Mouse (Mus musculus) bone marrow, adult 2 months (tissue): Measurements from ENCODE around the gene Kcnk18. TPM values are rescaled to one million over a fixed set of nuclear protein-coding genes. Genes with fewer than 3 reads are reported as not detected.

Source experiments
- H3K27ac ChIP-seq: fragments of 200-500 bp; 2 replicates; pipeline ENCODE4 v1.5.1; 2012; ENCODE audit warnings: low read depth, mild to moderate bottlenecking, control low read depth, inconsistent platforms, low read length; ENCODE audit not compliant: control insufficient read depth, poor library complexity, insufficient read depth
- H3K4me1 ChIP-seq: fragments of 200-500 bp; 2 replicates; pipeline ENCODE4 v1.6.1; 2011; ENCODE audit warnings: low read length; ENCODE audit not compliant: control insufficient read depth, insufficient read depth
- H3K4me3 ChIP-seq: fragments of 200-500 bp; replicated peaks from 2 replicates; pipeline ENCODE3; 2011; ENCODE audit warnings: mild to moderate bottlenecking, low read depth, low read length, control low read depth; ENCODE audit not compliant: control insufficient read depth
- CTCF ChIP-seq: fragments of 200-500 bp; IDR thresholded peaks from 2 replicates; pipeline ENCODE4 v1.5.1; 2011; ENCODE audit warnings: low read length, control low read depth; ENCODE audit not compliant: control insufficient read depth, insufficient read depth
- POLR2A ChIP-seq: fragments of 200-500 bp; IDR thresholded peaks from 2 replicates; pipeline ENCODE4 v1.6.1; 2011; ENCODE audit warnings: low read depth, mild to moderate bottlenecking, control low read depth, low read length, borderline replicate concordance; ENCODE audit not compliant: control insufficient read depth
- WGBS: fragments of 180-500 bp; shearing (Covaris S2); methylation state at CpG from one replicate; pipeline ENCODE4 v1.1.7; 2018; 5-methylcytosine and 5-hydroxymethylcytosine counted together
- polyA plus RNA-seq: library from polyadenylated mRNA; stranded (reverse); fragments of >200 nt; gene quantifications from 2 replicates; pipeline ENCODE4 v1.2.4, GENCODE M21; 2011; ENCODE audit warnings: low replicate concordance; ENCODE audit not compliant: missing spikeins, insufficient read depth, insufficient read length

Gene Kcnk18
- polyA plus RNA-seq, 1 experiment: not detected

DNA sequence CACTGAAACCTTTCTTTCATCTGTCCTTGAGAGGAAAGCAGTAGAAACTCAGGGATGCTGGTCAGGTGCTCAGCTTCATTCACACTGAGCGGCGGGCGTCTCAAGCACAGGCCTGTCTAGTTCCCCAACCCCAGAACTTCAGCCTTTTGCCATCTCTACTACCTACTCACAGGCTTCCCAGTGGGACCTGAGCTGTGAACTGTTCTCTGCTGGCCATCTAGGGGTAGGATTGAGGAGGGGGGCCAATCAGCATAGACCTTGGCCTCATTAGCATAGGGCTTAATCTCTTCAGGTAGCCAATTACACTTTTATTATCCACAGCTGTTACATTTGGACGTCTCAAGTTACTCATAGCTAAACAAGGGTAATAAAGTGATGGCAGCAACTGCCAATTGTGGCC lies 30.0 kb upstream of the Kcnk18 start:
- H3K27ac ChIP-seq: no peak overlapping the region
- WGBS: 33% methylated on average over 4 of the region's 4 CpGs
- TF ChIP-seq CTCF (no peak), POLR2A (no peak)
- no peak overlapping the region for H3K4me3 ChIP-seq
- no peaks in the 10 kb centered on the region; the same call in 1 of the 2 replicates for H3K4me1 ChIP-seq

DNA sequence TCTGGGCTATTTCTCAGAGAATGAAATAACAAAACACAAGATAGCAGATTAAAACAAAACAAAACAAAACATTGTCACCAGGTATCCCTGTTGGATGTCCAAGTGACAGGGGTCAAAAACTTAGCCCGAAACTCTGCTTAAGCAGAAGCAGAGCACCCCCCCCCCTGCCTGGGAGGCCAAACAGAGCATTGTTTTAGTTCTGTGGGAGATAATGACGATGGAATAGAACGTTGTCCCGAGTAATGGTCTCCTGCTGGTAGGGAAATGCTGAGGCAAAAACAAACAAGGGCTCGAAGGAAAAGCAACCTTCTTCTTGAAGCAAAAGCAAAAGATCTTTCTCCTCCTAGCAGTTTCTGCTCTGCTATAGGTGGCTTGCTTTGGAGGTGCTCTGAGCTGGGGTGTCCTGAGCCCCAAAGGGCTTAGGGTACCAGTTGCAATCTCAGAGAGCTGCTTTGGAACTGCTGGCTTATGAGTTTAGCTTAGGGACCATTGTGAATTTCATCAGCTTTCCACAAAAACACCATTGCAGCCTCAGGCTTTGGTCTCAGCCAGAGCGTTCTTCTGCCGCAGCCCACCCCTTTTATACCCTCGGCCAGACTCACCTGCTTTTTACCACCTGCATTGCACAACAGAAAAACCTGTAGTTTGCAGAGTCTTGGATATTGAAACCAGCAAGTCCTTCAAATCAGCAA lies 28.4 kb upstream of the Kcnk18 start:
- WGBS: 5% methylated on average over 8 of the region's 8 CpGs
- TF ChIP-seq POLR2A: no peak
- no peak for TF ChIP-seq CTCF
- Histone ChIP-seq H3K4me1 (no peaks in the 10 kb centered on the region; the same call in 1 of the 2 replicates), H3K27ac (no peak overlapping the region), H3K4me3 (no peak overlapping the region)

DNA sequence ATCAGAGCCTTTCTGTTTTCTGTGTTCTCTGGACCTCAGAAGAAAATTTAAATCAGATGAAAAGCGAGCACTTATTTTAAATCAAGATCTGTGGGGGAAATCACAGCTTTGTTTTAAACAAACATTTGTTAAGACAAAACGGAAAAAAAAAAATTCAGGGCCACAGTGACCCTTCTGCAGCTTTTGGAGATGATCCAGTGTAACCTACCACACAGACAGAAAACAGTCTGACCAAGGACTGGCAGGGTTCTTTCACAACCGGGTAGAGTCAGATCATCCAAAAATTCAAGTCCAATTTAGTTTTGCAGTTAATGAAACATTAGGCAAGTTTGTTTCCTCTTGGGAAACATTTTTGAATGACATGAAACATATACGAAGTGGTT lies 27.9 kb upstream of the Kcnk18 start:
- TF ChIP-seq CTCF (no peak), POLR2A (no peak)
- WGBS: 9% methylated on average over 4 of the region's 4 CpGs
- no peaks in the 10 kb centered on the region; the same call in 1 of the 2 replicates for H3K4me1 ChIP-seq
- no peak overlapping the region for H3K27ac ChIP-seq
- no peak overlapping the region for H3K4me3 ChIP-seq

DNA sequence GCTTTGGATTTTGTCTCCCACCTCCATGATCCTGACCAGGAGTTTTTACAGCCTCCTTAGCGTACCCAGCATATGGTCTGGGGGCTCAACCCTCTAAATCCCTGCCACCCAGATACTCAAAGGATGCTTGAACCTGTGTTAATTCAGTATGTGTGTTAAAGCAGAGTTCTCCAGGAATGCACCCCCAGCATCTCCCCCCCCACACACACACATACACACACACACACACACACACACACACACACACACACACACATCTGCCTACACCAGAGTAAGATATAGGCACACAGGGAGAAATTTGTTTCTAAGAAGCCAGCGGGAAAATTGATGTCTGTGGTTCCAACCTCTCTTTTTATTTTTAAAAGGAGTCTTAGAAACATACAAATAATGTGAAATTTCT lies 26.5 kb upstream of the Kcnk18 start:
- WGBS: 16% methylated on average over 2 of the region's 2 CpGs
- Histone ChIP-seq H3K27ac (no peak overlapping the region), H3K4me1 (no peaks in the 10 kb centered on the region; the same call in 1 of the 2 replicates), H3K4me3 (no peak overlapping the region)
- TF ChIP-seq CTCF: no peak

DNA sequence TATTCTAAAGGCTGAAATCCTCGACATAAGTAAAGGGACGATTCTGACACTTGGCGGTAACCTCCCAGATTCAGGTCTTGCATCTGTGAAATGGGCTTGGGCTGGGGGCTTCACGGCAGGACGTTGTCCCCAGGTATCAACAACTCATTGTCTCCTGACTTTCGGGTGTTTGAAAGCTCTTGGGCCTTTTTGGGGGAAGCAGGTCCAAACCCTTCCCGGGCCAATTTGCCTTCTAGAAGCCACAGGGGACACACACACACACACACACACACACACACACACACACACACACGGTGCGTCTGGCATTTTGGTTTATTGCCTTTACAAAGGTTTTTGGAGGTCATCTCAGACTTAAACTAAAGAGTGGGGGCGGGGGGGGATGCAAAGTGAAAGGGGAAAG lies 25.6 kb upstream of the Kcnk18 start:
- TF ChIP-seq POLR2A: no peak
- TF ChIP-seq CTCF: no peak
- Histone ChIP-seq H3K4me3 (no peak overlapping the region), H3K4me1 (no peaks in the 10 kb centered on the region; the same call in 1 of the 2 replicates), H3K27ac (no peak overlapping the region)
- WGBS: 3% methylated on average over 10 of the region's 10 CpGs

DNA sequence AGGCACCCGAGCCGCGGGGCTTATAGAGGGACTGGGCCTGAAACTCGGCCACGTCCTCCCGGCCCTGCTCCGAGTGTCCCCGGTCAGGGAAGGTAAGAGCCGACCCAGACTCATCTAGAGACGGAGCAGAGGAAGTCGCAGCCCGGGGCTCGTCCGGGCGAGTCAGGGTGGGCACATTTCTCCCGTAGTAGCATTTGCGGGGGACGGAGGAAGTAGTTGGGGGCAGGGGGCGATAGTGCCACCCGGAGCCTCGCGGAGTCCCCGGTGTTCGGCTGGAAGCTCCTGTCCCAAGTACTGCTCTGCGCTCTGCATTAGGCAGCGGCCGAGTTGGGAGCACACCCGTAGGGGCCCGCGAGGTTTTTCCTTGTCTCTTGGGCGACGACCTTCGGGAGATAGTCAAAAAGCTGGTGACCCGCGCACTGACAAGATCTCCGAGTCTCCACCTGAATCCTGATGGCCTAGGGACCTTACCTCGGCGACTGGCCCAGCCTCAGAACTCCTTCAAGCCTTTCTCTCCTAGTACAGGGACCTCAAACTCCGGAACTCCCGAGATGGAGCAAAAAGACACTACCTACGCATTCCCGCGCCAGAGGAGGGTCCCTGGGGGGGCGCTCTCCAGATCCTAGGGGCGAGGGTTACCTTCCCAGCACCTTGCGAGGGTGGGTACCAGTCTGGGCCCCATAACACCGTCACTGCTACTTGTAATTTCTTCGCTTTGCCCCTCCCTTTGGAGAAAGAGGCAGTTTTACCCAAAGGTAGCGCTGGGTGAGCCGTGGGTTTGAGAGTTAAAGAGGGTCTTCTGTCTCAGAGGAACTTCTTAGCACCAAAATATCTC lies 24.8 kb upstream of the Kcnk18 start:
- TF ChIP-seq CTCF (no peak), POLR2A (no peak)
- H3K4me1 ChIP-seq: no peaks in the 10 kb centered on the region; the same call in 1 of the 2 replicates
- H3K27ac ChIP-seq: no peak overlapping the region
- 3% methylated on average over 50 of the region's 50 CpGs for WGBS
- H3K4me3 ChIP-seq: no peak overlapping the region

DNA sequence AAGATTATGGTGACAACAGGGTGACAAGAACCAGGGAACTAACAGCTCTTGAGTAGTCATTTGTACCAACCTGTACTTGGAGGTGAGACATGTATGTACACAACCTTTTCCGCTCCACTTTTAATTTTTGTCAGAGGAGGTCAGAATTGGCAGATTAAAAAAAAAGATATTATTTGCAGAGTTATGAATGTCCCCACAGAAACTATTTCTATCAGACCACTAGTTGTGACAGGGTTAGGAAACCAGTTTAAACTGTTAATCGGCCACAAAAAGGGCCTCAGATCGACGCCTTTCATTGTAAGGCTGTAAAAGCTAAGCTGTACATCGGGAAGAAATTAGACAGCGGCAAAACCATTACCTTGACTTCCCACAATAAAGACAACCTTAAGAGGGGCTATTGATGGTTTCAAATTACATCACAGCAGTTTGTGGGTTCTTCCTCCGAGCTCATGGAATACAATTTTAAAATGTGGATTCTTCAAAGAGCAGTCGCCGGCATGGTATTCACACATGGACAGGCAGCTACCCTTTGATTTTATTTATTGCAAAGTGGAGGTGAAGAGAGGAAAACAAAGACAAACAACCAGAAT lies 23.7 kb upstream of the Kcnk18 start:
- 14% methylated on average over 9 of the region's 9 CpGs for WGBS
- no peaks in the 10 kb centered on the region; the same call in 1 of the 2 replicates for H3K4me1 ChIP-seq
- no peak overlapping the region for H3K4me3 ChIP-seq
- no peak for TF ChIP-seq CTCF
- no peak overlapping the region for H3K27ac ChIP-seq

DNA sequence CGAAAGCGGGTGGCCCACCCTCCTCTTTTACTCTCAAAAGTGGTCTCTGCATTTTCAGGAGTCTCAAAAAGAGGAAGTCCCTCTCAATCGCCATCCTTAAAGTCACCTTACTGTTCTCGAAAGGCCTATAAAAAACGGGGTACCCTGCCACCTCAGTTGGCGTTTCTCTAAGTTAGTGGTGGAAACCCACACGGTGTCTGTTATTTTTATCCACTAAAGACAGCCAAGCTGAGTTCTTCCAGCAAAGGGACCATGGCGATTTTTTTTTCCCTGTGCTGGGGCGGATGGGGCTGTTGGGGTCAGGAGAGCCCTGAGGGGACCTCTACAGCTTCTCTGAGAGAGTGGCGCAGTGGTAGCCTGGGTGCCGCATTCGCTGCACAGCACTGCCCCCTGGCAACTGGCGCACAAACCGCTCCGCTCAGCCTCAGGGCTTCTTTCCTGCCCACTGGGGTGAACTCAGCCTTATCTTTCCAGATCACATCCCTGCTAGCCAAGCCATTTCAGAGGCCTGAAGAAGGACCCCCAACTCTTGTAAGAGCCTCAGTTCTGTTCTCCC lies 22.8 kb upstream of the Kcnk18 start:
- Histone ChIP-seq H3K4me3 (no peak overlapping the region), H3K4me1 (no peaks in the 10 kb centered on the region; the same call in 1 of the 2 replicates), H3K27ac (no peak overlapping the region)
- TF ChIP-seq CTCF: peak; percentile 32; the same call in 1 of the 2 replicates
- TF ChIP-seq POLR2A: no peak
- WGBS: 5% methylated on average over 15 of the region's 15 CpGs
